Mouse (Mus musculus) forebrain, postnatal 0 days (tissue): ENCODE data around the gene Nkx3-2. TPM values are rescaled to one million over a fixed set of nuclear protein-coding genes. Genes with fewer than 3 reads are reported as not detected.

Source experiments
- ATAC-seq: fragments of 200-750 bp; cut with Nextera tagmentation; 2 replicates; pipeline ENCODE4 v1.8.0; 2017; ENCODE audit warnings: mild to moderate bottlenecking, moderate library complexity
- DNase-seq: peaks from one replicate; pipeline ENCODE4 v3.0.0-alpha.2; 2015
- H3K27ac ChIP-seq: fragments of 300-500 bp; sonication (generic); 2 replicates; pipeline ENCODE4 v1.5.1; 2014; ENCODE audit warnings: low read depth, mild to moderate bottlenecking, antibody characterized with exemption, low read length, moderate library complexity, mixed read lengths
- H3K27me3 ChIP-seq: fragments of 300-500 bp; sonication (generic); 2 replicates; pipeline ENCODE4 v1.6.1; 2014; ENCODE audit warnings: mild to moderate bottlenecking, low read length, mixed read lengths; ENCODE audit not compliant: insufficient read depth
- H3K36me3 ChIP-seq: fragments of 300-500 bp; sonication (generic); 2 replicates; pipeline ENCODE4 v1.6.1; 2014; ENCODE audit warnings: mild to moderate bottlenecking, moderate library complexity; ENCODE audit not compliant: insufficient read depth
- H3K4me1 ChIP-seq: fragments of 300-500 bp; sonication (generic); 2 replicates; pipeline ENCODE4 v1.6.1; 2014; ENCODE audit warnings: antibody characterized with exemption; ENCODE audit not compliant: insufficient read depth
- H3K4me2 ChIP-seq: fragments of 300-500 bp; sonication (generic); 2 replicates; pipeline ENCODE4 v1.6.1; 2014; ENCODE audit warnings: low read depth, mild to moderate bottlenecking, moderate library complexity
- H3K4me3 ChIP-seq: fragments of 300-500 bp; sonication (generic); 2 replicates; pipeline ENCODE4 v1.5.1; 2014; ENCODE audit warnings: low read depth, low read length, mixed read lengths
- H3K9ac ChIP-seq: fragments of 300-500 bp; sonication (generic); 2 replicates; pipeline ENCODE4 v1.6.1; 2014; ENCODE audit warnings: mild to moderate bottlenecking
- H3K9me3 ChIP-seq: fragments of 300-500 bp; sonication (generic); 2 replicates; pipeline ENCODE4 v1.6.1; 2016; ENCODE audit warnings: low read length
- CTCF ChIP-seq: sonication (generic); IDR thresholded peaks from 2 replicates; pipeline ENCODE4 v1.5.1; 2016; ENCODE audit warnings: antibody characterized with exemption, control low read depth, low read depth
- WGBS: fragments of 180-500 bp; shearing (Covaris S2); extraction: QIAGEN DNeasy Blood & Tissue Kit; methylation state at CpG from one replicate; pipeline ENCODE4 v1.1.7; 2014; 5-methylcytosine and 5-hydroxymethylcytosine counted together
- polyA plus RNA-seq: library from polyadenylated mRNA; unstranded; fragments of >200 nt; fragmentation: Nextera tagmentation; extraction: Ambion mirVana; gene quantifications from 2 replicates; pipeline ENCODE4 v1.2.1, GENCODE M21; 2015
- total RNA-seq: library from RNA; depleted of rRNA; stranded (reverse); fragments of >200 nt; gene quantifications from 2 replicates; pipeline ENCODE4 v1.2.3, GENCODE M21; 2014; rRNA removed

The Nkx3-2 gene
- total RNA-seq (not detected in 2 replicates), polyA plus RNA-seq (not detected in 2 replicates)

GRCm38 (mm10) chr5:41763731-41764721 lies at the start of gene Nkx3-2:
Nkx3-2 (minus strand) TSS chr5:41764501.
- Histone ChIP-seq H3K36me3 (no peaks in the 10 kb centered on the region), H3K9me3 (no peaks in the 10 kb centered on the region), H3K27me3 (peaks cover 80% of the 10 kb centered on the region), H3K9ac (no peak within 1 kb of the TSS), H3K27ac (no peak within 1 kb of the TSS), H3K4me2 (peak within 1 kb of the TSS; percentile 44), H3K4me3 (peak within 1 kb of the TSS; percentile 18), H3K4me1 (no peaks in the 10 kb centered on the region)
- no peak for TF ChIP-seq CTCF
- ATAC-seq (peak; percentile 12), DNase-seq (no peak)
- 1% methylated on average over 78 of the region's 79 CpGs for WGBS

GRCm38 (mm10) chr5:41812516-41812915 lies 48.2 kb upstream of the Nkx3-2 start:
- ATAC-seq (no peak), DNase-seq (no peak)
- no peak overlapping the region for H3K4me2 ChIP-seq
- no peak overlapping the region for H3K9ac ChIP-seq
- no peak for TF ChIP-seq CTCF
- H3K4me1 ChIP-seq = no peaks in the 10 kb centered on the region
- no peaks in the 10 kb centered on the region for H3K27me3 ChIP-seq
- no peaks in the 10 kb centered on the region for H3K9me3 ChIP-seq
- no peak overlapping the region for H3K27ac ChIP-seq
- WGBS = 88% methylated on average over 6 of the region's 6 CpGs
- H3K4me3 ChIP-seq = no peak overlapping the region
- peaks cover 78% of the 10 kb centered on the region for H3K36me3 ChIP-seq

GRCm38 (mm10) chr5:41811279-41811678 lies 47.0 kb upstream of the Nkx3-2 start:
- no peak for TF ChIP-seq CTCF
- Histone ChIP-seq H3K4me2 (no peak overlapping the region), H3K27me3 (no peaks in the 10 kb centered on the region), H3K4me3 (no peak overlapping the region), H3K36me3 (peaks cover 73% of the 10 kb centered on the region), H3K27ac (no peak overlapping the region), H3K4me1 (no peaks in the 10 kb centered on the region), H3K9me3 (no peaks in the 10 kb centered on the region), H3K9ac (no peak overlapping the region)
- DNase-seq (no peak), ATAC-seq (no peak)
- 94% methylated on average over 3 of the region's 3 CpGs for WGBS

- Histone ChIP-seq H3K27ac (no peak overlapping the region), H3K9me3 (no peaks in the 10 kb centered on the region), H3K4me1 (no peaks in the 10 kb centered on the region), H3K4me2 (no peak overlapping the region), H3K9ac (no peak overlapping the region), H3K36me3 (peaks cover 57% of the 10 kb centered on the region), H3K4me3 (no peak overlapping the region), H3K27me3 (no peaks in the 10 kb centered on the region)
- no peak for ATAC-seq
- no peak for DNase-seq
- no peak for TF ChIP-seq CTCF
- 89% methylated on average over 2 of the region's 2 CpGs for WGBS
Observed at GRCm38 (mm10) chr5:41807383-41807782, 43.1 kb upstream of the Nkx3-2 start.

GRCm38 (mm10) chr5:41806176-41806575 lies 41.9 kb upstream of the Nkx3-2 start:
- H3K4me2 ChIP-seq = no peak overlapping the region
- WGBS = 93% methylated on average over 5 of the region's 5 CpGs
- ATAC-seq (no peak), DNase-seq (no peak)
- H3K27me3 ChIP-seq = no peaks in the 10 kb centered on the region
- no peak overlapping the region for H3K27ac ChIP-seq
- no peaks in the 10 kb centered on the region for H3K4me1 ChIP-seq
- peaks cover 45% of the 10 kb centered on the region for H3K36me3 ChIP-seq
- no peak overlapping the region for H3K9ac ChIP-seq
- H3K4me3 ChIP-seq = no peak overlapping the region
- no peak for TF ChIP-seq CTCF
- no peaks in the 10 kb centered on the region for H3K9me3 ChIP-seq

GRCm38 (mm10) chr5:41805085-41805484 lies 40.8 kb upstream of the Nkx3-2 start:
- WGBS = 95% methylated on average over 2 of the region's 2 CpGs
- Histone ChIP-seq H3K9ac (no peak overlapping the region), H3K36me3 (peaks cover 49% of the 10 kb centered on the region), H3K4me1 (no peaks in the 10 kb centered on the region), H3K4me3 (no peak overlapping the region), H3K9me3 (no peaks in the 10 kb centered on the region), H3K4me2 (no peak overlapping the region), H3K27me3 (no peaks in the 10 kb centered on the region), H3K27ac (no peak overlapping the region)
- DNase-seq (no peak), ATAC-seq (no peak)
- TF ChIP-seq CTCF = no peak

GRCm38 (mm10) chr5:41804643-41805042 lies 40.3 kb upstream of the Nkx3-2 start:
- WGBS = 91% methylated on average over 2 of the region's 2 CpGs

More at GRCm38 (mm10) chr5:41804643-41805042, 40.3 kb upstream of the Nkx3-2 start:
- Histone ChIP-seq H3K9ac (no peak overlapping the region), H3K27ac (no peak overlapping the region), H3K36me3 (peaks cover 48% of the 10 kb centered on the region), H3K4me3 (no peak overlapping the region), H3K4me2 (no peak overlapping the region), H3K9me3 (no peaks in the 10 kb centered on the region), H3K27me3 (no peaks in the 10 kb centered on the region), H3K4me1 (no peaks in the 10 kb centered on the region)
- no peak for TF ChIP-seq CTCF
- DNase-seq (no peak), ATAC-seq (no peak)
